Mouse (Mus musculus) heart, embryonic 13.5 days (tissue): ENCODE data around the gene Csnk1e. TPM values are rescaled to one million over a fixed set of nuclear protein-coding genes. Genes with fewer than 3 reads are reported as not detected.

Experiments
- ATAC-seq: fragments of 200-750 bp; cut with Nextera tagmentation; 2 replicates; pipeline ENCODE4 v1.8.0; 2017; ENCODE audit warnings: moderate TSS enrichment; ENCODE audit not compliant: insufficient number of reproducible peaks, low FRiP score, low TSS enrichment; ENCODE audit errors: extremely low read depth
- H3K27ac ChIP-seq: fragments of 300-500 bp; sonication (generic); replicated peaks from 2 replicates; pipeline ENCODE4 v1.5.1; 2015; ENCODE audit warnings: moderate library complexity, mild to moderate bottlenecking, inconsistent platforms
- H3K27me3 ChIP-seq: fragments of 300-500 bp; sonication (generic); replicated peaks from 2 replicates; pipeline ENCODE4 v1.6.1; 2015; ENCODE audit warnings: mild to moderate bottlenecking, inconsistent platforms
- H3K36me3 ChIP-seq: fragments of 300-500 bp; sonication (generic); 2 replicates; pipeline ENCODE4 v1.6.1; 2015; ENCODE audit warnings: mild to moderate bottlenecking, inconsistent platforms
- H3K4me1 ChIP-seq: fragments of 300-500 bp; sonication (generic); 2 replicates; pipeline ENCODE4 v1.6.1; 2015; ENCODE audit warnings: inconsistent platforms
- H3K4me2 ChIP-seq: fragments of 300-500 bp; sonication (generic); 2 replicates; pipeline ENCODE4 v1.6.1; 2015; ENCODE audit warnings: inconsistent platforms, mild to moderate bottlenecking, moderate library complexity
- H3K4me3 ChIP-seq: fragments of 300-500 bp; sonication (generic); 2 replicates; pipeline ENCODE4 v1.5.1; 2015; ENCODE audit warnings: moderate library complexity, mild to moderate bottlenecking, inconsistent platforms
- H3K9ac ChIP-seq: fragments of 300-500 bp; sonication (generic); 2 replicates; pipeline ENCODE4 v1.6.1; 2015; ENCODE audit warnings: inconsistent platforms, mild to moderate bottlenecking, moderate library complexity
- H3K9me3 ChIP-seq: fragments of 300-500 bp; sonication (generic); 2 replicates; pipeline ENCODE4 v1.6.1; 2016; ENCODE audit warnings: inconsistent platforms
- WGBS: fragments of 180-500 bp; shearing (Covaris S2); methylation state at CpG from one replicate; pipeline ENCODE4 v1.1.7; 2015; ENCODE audit warnings: mixed read lengths; 5-methylcytosine and 5-hydroxymethylcytosine counted together
- polyA plus RNA-seq: library from polyadenylated mRNA; unstranded; fragments of >200 nt; fragmentation: Nextera tagmentation; extraction: Ambion mirVana; gene quantifications from 2 replicates; pipeline ENCODE4 v1.2.1, GENCODE M21; 2015

The Csnk1e gene
- 64.8 and 76.2 TPM in 2 replicates for polyA plus RNA-seq

- peak within 1 kb of the TSS; percentile 72 for H3K4me2 ChIP-seq
- WGBS = 3% methylated on average over 24 of the region's 24 CpGs
- H3K9ac ChIP-seq = peak within 1 kb of the TSS; percentile 75
- no peaks in the 10 kb centered on the region for H3K36me3 ChIP-seq
- peaks cover 23% of the 10 kb centered on the region for H3K4me1 ChIP-seq
- ATAC-seq = peak; percentile 74
- peak within 1 kb of the TSS; percentile 43 for H3K4me3 ChIP-seq
- H3K9me3 ChIP-seq = peaks cover 5% of the 10 kb centered on the region; the same call in 1 of the 2 replicates
- 0 out of 2 replicates have a peak, but pooled peaks cover 6% of the 10 kb centered on the region for H3K27me3 ChIP-seq
- peak within 1 kb of the TSS; percentile 63 for H3K27ac ChIP-seq
Measured at GRCm38 (mm10) chr15:79455106-79455810, at the start of gene Csnk1e. Gene Csnk1e (minus strand): TSS chr15:79455566.

DNA sequence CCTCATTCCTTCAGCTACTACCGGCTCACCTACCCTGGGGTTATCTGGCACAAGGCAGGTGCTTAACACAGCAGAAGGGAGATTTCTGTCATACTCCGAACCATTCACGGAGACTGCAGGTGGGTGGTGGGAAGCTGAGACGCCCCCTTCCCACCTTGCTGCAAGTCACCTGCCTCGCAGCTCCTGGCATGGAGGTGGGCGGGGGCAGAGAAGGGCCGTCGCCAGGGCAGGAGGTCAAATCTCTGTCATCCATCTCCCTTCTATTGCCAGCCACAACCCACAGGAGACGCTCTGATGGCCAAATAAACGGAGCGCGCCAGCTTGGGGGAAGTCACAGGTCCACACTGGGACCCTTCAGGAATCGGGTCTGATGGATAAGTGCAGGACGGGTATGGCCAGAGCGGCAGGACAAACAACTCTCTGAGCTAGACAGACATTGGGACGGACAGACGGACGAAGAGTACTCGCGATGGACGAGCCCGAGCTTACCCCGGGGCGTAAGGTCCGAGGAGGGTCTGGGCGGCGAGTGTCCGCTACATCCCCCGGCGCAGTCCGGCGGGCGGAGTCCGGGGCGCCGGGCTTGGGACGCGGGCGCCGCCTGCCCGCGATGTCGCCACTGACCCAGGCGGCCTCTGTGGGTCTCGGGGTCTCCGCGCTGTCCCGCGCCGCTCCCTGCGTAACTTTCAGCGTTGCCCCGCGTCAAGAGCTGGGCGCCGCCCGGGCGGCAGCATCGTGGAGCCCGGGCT is 49.5 kb upstream of the Csnk1e start, which contains the start of gene Kcnj4:
Gene Kcnj4, minus strand, starts transcription at position 535 of the 746 bp plus-strand sequence.
- peak within 1 kb of the TSS; percentile 99 for H3K4me2 ChIP-seq
- peak within 1 kb of the TSS; percentile 85 for H3K9ac ChIP-seq
- no peak for ATAC-seq
- H3K9me3 ChIP-seq = no peaks in the 10 kb centered on the region
- under 1% methylated on average over 60 of the region's 60 CpGs for WGBS
- H3K36me3 ChIP-seq = no peaks in the 10 kb centered on the region
- H3K4me1 ChIP-seq = peaks cover 53% of the 10 kb centered on the region
- no peak within 1 kb of the TSS for H3K27ac ChIP-seq
- H3K4me3 ChIP-seq = peak within 1 kb of the TSS; percentile 67
- H3K27me3 ChIP-seq = peaks cover 98% of the 10 kb centered on the region

- no peak overlapping the region for H3K27ac ChIP-seq
- 59% methylated on average over 5 of the region's 5 CpGs for WGBS
- H3K4me2 ChIP-seq = peak overlapping the region; percentile 46; the same call in 1 of the 2 replicates
- no peak overlapping the region for H3K9ac ChIP-seq
- no peaks in the 10 kb centered on the region for H3K36me3 ChIP-seq
- no peaks in the 10 kb centered on the region for H3K9me3 ChIP-seq
- peaks cover 62% of the 10 kb centered on the region for H3K4me1 ChIP-seq
- peaks cover 98% of the 10 kb centered on the region for H3K27me3 ChIP-seq
- H3K4me3 ChIP-seq = no peak overlapping the region
- no peak for ATAC-seq
Measured at GRCm38 (mm10) chr15:79503438-79503837, 48.1 kb upstream of the Csnk1e start.

GRCm38 (mm10) chr15:79502891-79503341 is 47.5 kb upstream of the Csnk1e start:
- H3K4me2 ChIP-seq = peak overlapping the region; percentile 46

DNA sequence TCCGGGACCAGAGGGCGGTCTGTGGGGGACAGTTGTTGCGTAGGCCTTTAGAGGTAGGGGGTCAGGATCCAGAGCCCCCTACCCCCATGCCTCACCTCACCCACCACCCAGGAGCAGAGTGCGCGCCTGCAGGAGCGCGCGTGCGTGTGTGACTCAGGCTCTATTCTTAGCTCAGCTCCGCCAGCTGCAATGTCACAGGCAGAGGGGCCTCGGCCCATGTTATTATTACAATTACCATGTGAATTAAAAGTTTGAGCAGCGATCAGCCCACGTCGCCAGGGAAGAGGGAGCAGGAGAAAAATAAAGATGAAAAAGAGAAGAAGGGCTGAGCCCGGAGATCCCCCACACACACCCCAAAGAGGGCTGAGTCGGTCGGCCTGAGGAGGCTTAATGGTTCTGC is 44.7 kb upstream of the Csnk1e start:
- Histone ChIP-seq H3K4me3 (no peak overlapping the region), H3K27me3 (peaks cover 81% of the 10 kb centered on the region), H3K9me3 (no peaks in the 10 kb centered on the region), H3K4me1 (peaks cover 60% of the 10 kb centered on the region), H3K27ac (no peak overlapping the region), H3K36me3 (no peaks in the 10 kb centered on the region), H3K4me2 (peak overlapping the region; percentile 28; the same call in 1 of the 2 replicates), H3K9ac (peak overlapping the region; percentile 63)
- ATAC-seq = no peak
- WGBS = 54% methylated on average over 17 of the region's 17 CpGs

More at GRCm38 (mm10) chr15:79502891-79503341, 47.5 kb upstream of the Csnk1e start:
- Histone ChIP-seq H3K4me3 (peak overlapping the region; percentile 17; the same call in 1 of the 2 replicates), H3K4me1 (peaks cover 67% of the 10 kb centered on the region), H3K27me3 (peaks cover 96% of the 10 kb centered on the region), H3K36me3 (no peaks in the 10 kb centered on the region), H3K27ac (no peak overlapping the region), H3K9me3 (no peaks in the 10 kb centered on the region), H3K9ac (0 out of 2 replicates have a peak overlapping the region, but pooled peaks have one; percentile 21)
- ATAC-seq = no peak
- 18% methylated on average over 18 of the region's 18 CpGs for WGBS

- Histone ChIP-seq H3K27ac (no peak overlapping the region), H3K4me2 (peak overlapping the region; percentile 27; the same call in 1 of the 2 replicates), H3K36me3 (no peaks in the 10 kb centered on the region), H3K27me3 (peaks cover 80% of the 10 kb centered on the region), H3K4me3 (peak overlapping the region; percentile 1; the same call in 1 of the 2 replicates), H3K9ac (peak overlapping the region; percentile 42), H3K4me1 (peaks cover 31% of the 10 kb centered on the region), H3K9me3 (no peaks in the 10 kb centered on the region)
- no peak for ATAC-seq
- WGBS = 29% methylated on average over 18 of the region's 18 CpGs
Measured at GRCm38 (mm10) chr15:79493527-79493926, 38.2 kb upstream of the Csnk1e start.

GRCm38 (mm10) chr15:79489463-79489862 is 34.1 kb upstream of the Csnk1e start:
- no peak overlapping the region for H3K4me3 ChIP-seq
- no peak overlapping the region for H3K9ac ChIP-seq
- peaks cover 67% of the 10 kb centered on the region for H3K27me3 ChIP-seq
- H3K4me1 ChIP-seq = peaks cover 15% of the 10 kb centered on the region
- no peak overlapping the region for H3K4me2 ChIP-seq
- no peaks in the 10 kb centered on the region for H3K9me3 ChIP-seq
- H3K27ac ChIP-seq = no peak overlapping the region
- ATAC-seq = no peak
- no peaks in the 10 kb centered on the region for H3K36me3 ChIP-seq
- 61% methylated on average over 11 of the region's 11 CpGs for WGBS

DNA sequence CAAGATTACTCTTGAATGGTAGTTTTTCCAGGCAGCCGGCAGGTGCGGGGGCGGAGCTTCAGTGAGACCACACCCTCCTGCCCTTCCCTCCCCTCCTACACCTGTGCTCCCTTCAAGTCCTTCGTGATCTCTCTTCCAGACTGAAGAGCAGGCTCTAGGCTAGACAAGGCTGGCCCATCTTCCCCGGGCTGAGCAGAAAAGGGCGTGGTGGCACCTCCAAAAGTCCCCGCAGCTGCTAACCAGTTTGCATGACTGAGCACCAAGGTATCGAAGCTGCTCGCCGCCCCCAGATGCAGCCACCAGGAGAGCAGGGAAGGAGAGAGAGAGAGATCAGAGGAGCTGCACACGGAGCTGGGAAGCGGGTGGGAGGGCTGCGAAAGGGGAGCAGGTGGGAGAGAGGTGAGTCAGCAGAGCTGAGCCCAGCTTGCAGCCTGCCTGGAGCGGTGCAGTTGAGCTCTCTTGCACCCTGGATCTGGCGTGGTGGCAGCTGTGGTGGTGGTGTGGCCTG is 25.9 kb upstream of the Csnk1e start:
- ATAC-seq = no peak

DNA sequence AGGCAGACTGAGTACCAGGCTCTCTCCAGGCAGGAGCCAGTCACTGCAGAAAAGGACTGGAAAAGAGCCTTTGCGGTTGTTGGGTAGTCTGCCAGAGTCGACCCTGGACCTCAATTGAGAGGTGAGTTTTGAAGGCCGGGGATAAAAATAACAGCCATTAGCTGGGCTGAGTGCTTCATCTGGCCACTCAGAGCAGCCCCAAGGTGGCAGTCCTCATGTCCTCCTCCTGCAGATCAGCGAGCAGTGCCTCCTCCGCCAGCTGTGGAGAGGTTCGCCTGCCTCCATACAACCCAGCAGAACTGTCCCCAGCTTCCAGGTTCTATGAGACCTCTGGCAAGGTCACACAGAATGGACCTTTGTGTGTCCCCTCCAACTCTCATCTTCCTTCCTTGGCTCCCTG is 21.9 kb upstream of the Csnk1e start:
- no peaks in the 10 kb centered on the region for H3K36me3 ChIP-seq
- H3K9ac ChIP-seq = peak overlapping the region; percentile 55; the same call in 1 of the 2 replicates
- peak overlapping the region; percentile 80 for H3K27ac ChIP-seq
- no peak overlapping the region for H3K4me3 ChIP-seq
- H3K4me1 ChIP-seq = peaks cover 25% of the 10 kb centered on the region
- 23% methylated on average over 6 of the region's 6 CpGs for WGBS
- peak overlapping the region; percentile 20; the same call in 1 of the 2 replicates for H3K4me2 ChIP-seq
- H3K9me3 ChIP-seq = peaks cover 3% of the 10 kb centered on the region; the same call in 1 of the 2 replicates
- ATAC-seq = 0 out of 2 replicates have a peak, but pooled peaks have one; percentile 21
- H3K27me3 ChIP-seq = peaks cover 37% of the 10 kb centered on the region

More for the DNA sequence above, 25.9 kb upstream of the Csnk1e start:
- 16% methylated on average over 15 of the region's 15 CpGs for WGBS
- Histone ChIP-seq H3K27me3 (peaks cover 47% of the 10 kb centered on the region), H3K27ac (no peak overlapping the region), H3K4me3 (no peak overlapping the region), H3K4me1 (peaks cover 25% of the 10 kb centered on the region), H3K9ac (no peak overlapping the region), H3K9me3 (no peaks in the 10 kb centered on the region), H3K36me3 (no peaks in the 10 kb centered on the region), H3K4me2 (no peak overlapping the region)

DNA sequence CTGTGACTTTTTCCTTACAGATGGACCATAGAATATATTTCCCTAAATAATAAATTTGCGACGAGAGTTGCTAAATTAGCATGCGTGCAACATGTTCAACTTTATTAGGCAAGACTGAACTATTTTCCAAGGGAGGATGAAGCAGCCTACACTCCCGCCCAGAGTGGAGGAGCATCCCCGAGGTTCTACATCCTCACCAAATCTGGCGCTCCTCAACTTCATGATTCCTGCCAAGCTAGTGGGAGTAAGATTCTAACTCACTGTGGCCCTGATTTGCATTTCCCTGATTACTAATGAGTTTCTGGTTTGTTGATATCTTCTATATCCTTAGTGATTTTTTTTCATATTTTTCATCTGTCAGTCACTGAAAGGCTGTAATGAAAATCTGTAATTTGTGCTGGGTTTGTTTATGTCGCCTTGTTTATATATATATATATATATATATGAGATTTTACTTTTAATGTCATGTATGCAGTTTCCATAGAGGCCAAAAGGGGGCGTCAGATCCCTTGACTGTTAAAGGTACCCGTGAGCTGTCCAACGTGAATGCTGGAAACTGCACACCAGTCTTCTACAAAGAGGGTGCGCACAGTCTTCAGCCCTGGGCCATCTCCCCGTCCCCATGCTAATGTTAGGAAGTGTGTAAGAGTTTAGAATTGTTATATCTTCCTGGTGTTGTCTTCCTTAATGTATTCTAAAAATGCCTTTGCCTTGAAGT is 18.4 kb upstream of the Csnk1e start:
- Histone ChIP-seq H3K27ac (no peak overlapping the region), H3K4me2 (no peak overlapping the region), H3K9ac (no peak overlapping the region), H3K36me3 (no peaks in the 10 kb centered on the region), H3K4me1 (peaks cover 24% of the 10 kb centered on the region), H3K4me3 (no peak overlapping the region), H3K9me3 (peaks cover 3% of the 10 kb centered on the region; the same call in 1 of the 2 replicates), H3K27me3 (peaks cover 3% of the 10 kb centered on the region; the same call in 1 of the 2 replicates)
- ATAC-seq = no peak
- WGBS = 48% methylated on average over 12 of the region's 12 CpGs
